Mouse (Mus musculus) kidney, embryonic 15.5 days (tissue): ENCODE data around the gene Cradd. TPM values are rescaled to one million over a fixed set of nuclear protein-coding genes. Genes with fewer than 3 reads are reported as not detected.
A peak's percentile ranks its signal among the peaks of the same experiment; 100 is the strongest.

ENCODE experiments used
- ATAC-seq: fragments of 200-750 bp; cut with Nextera tagmentation; replicated peaks from 2 replicates; pipeline ENCODE4 v1.8.0; 2017; ENCODE audit warnings: moderate TSS enrichment; ENCODE audit not compliant: low FRiP score
- H3K27ac ChIP-seq: fragments of 300-500 bp; sonication (generic); 2 replicates; pipeline ENCODE4 v1.5.1; 2015; ENCODE audit warnings: mild to moderate bottlenecking, inconsistent platforms
- H3K27me3 ChIP-seq: fragments of 300-500 bp; sonication (generic); 2 replicates; pipeline ENCODE4 v1.6.1; 2015; ENCODE audit warnings: inconsistent platforms
- H3K36me3 ChIP-seq: fragments of 300-500 bp; sonication (generic); 2 replicates; pipeline ENCODE4 v1.6.1; 2015; ENCODE audit warnings: inconsistent platforms
- H3K4me1 ChIP-seq: fragments of 300-500 bp; sonication (generic); 2 replicates; pipeline ENCODE4 v1.6.1; 2015; ENCODE audit warnings: inconsistent platforms
- H3K4me2 ChIP-seq: fragments of 300-500 bp; sonication (generic); 2 replicates; pipeline ENCODE4 v1.6.1; 2015; ENCODE audit warnings: moderate library complexity, mild to moderate bottlenecking, inconsistent platforms
- H3K4me3 ChIP-seq: fragments of 300-500 bp; sonication (generic); replicated peaks from 2 replicates; pipeline ENCODE4 v1.5.1; 2015; ENCODE audit warnings: mild to moderate bottlenecking, inconsistent platforms
- H3K9ac ChIP-seq: fragments of 300-500 bp; sonication (generic); 2 replicates; pipeline ENCODE4 v1.6.1; 2015; ENCODE audit warnings: mild to moderate bottlenecking, inconsistent platforms
- H3K9me3 ChIP-seq: fragments of 300-500 bp; sonication (generic); replicated peaks from 2 replicates; pipeline ENCODE4 v1.6.1; 2016; ENCODE audit warnings: inconsistent platforms
- WGBS: fragments of 180-500 bp; shearing (Covaris S2); methylation state at CpG from one replicate; pipeline ENCODE4 v1.1.7; 2015; ENCODE audit warnings: mixed read lengths; 5-methylcytosine and 5-hydroxymethylcytosine counted together
- polyA plus RNA-seq: library from polyadenylated mRNA; unstranded; fragments of >200 nt; fragmentation: Nextera tagmentation; extraction: Ambion mirVana; gene quantifications from 2 replicates; pipeline ENCODE4 v1.2.1, GENCODE M21; 2015

Gene Cradd
- polyA plus RNA-seq, 1 experiment from 2014 or later = 9.3 TPM

DNA sequence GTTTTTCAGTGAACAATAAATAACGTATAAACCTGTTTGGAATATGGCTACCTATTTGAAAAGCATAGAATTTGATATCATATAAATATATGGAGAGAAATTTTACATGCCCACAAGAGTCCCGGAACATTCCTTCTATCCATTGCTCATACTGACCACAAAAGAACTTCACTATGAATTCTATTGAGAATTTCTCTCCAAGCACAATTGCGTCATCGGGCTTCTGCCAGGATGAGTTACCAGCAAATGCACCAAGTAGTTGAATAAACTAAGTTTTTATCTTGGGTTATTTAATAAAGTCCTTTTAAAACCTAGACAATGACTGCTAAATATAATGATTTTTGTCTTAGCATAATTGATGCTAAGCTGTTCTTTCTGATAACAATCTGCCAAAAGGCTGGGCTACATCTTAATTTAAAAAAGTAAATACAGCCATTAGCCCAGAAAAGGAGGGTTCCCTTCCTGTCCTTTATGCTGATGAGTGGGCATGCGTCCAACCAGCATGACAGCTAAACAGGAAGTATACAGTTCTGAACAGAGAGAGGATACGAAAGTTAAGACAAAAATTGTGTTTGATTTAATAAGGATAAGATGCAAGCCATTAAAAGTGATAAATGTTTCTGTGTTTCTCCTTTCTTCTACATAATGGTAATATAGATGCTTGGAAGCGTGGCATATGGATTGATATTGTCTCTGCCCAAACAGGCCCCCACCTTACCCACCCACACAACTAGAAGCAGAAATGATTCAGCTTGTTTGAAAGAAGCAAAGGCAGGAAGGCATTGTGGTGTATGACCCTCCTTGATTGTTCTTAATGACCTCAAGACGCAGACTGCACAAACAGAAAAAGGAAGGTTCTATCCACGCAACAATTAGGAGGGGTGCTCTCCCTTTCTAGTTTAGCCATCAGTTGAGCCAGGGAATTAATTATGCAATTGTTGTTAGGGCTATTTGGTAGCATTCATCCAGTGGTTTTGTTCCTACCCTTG lies 6.7 kb upstream of the Cradd start:
- 0 out of 2 replicates have a peak, but pooled peaks cover 3% of the 10 kb centered on the region for H3K4me1 ChIP-seq
- H3K36me3 ChIP-seq = no peaks in the 10 kb centered on the region
- no peak overlapping the region for H3K27ac ChIP-seq
- no peak overlapping the region for H3K9ac ChIP-seq
- 0 out of 2 replicates have a peak, but pooled peaks cover 7% of the 10 kb centered on the region for H3K27me3 ChIP-seq
- no peak overlapping the region for H3K4me3 ChIP-seq
- no peak for ATAC-seq
- H3K4me2 ChIP-seq = no peak overlapping the region
- WGBS = 77% methylated on average over 9 of the region's 9 CpGs
- H3K9me3 ChIP-seq = no peaks in the 10 kb centered on the region

DNA sequence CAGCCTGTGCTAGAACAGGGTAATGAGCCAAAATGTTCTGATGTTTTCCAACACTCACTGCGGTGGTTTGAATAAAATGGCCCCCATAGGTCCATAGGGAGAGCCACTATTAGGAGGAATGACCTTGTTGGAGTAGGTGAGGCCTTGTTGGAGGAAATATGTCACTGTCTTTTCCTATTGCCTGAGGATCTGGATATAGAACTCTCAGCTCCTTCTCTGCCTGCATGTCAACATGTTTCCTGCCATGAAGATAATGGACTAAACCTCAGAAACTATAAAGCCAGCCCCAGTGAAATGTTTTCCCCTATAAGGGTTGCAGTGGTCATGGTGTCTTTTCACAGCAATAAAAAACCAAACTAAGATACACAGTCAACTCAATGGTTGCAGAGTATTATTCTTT lies 6.0 kb upstream of the Cradd start:
- Histone ChIP-seq H3K4me1 (0 out of 2 replicates have a peak, but pooled peaks cover 3% of the 10 kb centered on the region), H3K27me3 (0 out of 2 replicates have a peak, but pooled peaks cover 7% of the 10 kb centered on the region), H3K27ac (no peak overlapping the region), H3K4me2 (no peak overlapping the region), H3K9ac (no peak overlapping the region), H3K36me3 (no peaks in the 10 kb centered on the region), H3K9me3 (no peaks in the 10 kb centered on the region), H3K4me3 (no peak overlapping the region)
- ATAC-seq = no peak
- 83% methylated on average over 1 of the region's 1 CpGs for WGBS

DNA sequence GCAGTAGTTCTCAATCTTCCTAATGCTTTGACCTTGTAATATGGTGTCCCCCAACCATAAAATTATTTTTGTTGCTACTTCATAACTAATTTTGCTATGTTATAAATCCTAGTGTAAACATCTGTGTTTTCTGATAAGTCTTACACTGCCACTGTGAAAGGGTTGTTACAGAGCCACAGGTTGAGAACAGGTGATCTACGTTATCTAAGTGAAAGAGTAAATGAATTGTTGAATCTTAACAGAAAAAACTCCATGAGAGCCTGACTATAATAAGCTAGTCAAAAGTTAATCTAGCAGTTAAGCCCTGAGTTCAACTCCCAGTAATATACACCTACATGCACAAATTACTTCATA lies 322 bp upstream of the Cradd start:
- Histone ChIP-seq H3K4me1 (peaks cover 13% of the 10 kb centered on the region), H3K27ac (no peak overlapping the region), H3K4me3 (0 out of 2 replicates have a peak overlapping the region, but pooled peaks have one; percentile 72), H3K4me2 (no peak overlapping the region), H3K36me3 (no peaks in the 10 kb centered on the region), H3K9ac (no peak overlapping the region), H3K27me3 (peaks cover 10% of the 10 kb centered on the region), H3K9me3 (no peaks in the 10 kb centered on the region)
- WGBS = 47% methylated on average over 1 of the region's 1 CpGs
- ATAC-seq = peak; percentile 55

DNA sequence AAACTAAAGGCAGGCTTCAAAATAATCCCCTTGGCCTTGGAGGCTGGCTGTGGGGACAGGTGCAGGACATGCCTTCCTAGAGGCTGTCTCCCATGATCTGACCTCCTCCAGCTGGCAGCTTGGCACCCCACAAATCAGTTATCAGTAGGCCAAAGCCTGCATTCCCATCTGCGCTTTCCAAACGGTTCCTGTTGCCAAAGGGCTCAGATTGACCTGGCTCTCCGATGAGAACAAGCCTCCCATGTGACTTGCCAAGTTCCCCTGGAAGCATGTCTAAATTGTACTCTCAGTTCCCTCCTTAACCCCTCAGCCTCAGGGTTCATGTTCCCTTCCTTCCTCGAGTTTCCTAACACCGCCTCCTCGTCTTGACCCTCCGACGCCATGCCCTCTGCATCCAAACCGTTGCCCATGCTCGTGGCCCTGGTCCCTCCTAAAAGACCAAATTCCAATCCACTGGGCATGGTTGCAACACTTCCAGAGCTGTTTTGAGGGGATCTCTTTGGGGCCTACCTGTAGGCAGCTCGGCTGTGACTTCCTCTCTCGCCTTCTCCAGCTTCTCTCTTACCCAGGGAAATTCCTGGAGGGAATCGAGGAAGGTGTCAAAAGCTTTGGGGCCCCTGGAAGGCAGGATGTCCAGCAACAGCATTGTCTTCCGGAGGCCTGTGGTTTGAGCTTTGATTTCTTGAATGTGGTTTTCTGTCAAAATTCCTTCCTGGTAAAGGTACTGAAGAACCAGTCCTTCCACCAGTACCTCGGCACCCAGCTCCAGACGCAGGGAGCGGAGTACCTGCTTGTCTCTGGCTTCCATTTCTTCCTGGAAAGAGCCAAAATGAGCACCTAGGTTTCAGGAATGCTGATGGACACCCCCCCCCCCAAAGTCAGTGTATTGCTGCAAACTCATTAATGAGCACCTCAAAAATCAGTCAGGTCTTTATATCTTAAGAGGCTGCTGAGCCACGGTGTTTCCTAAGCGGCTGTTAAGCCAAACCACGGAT lies 1.6 kb downstream of the Cradd start:
- 54% methylated on average over 20 of the region's 20 CpGs for WGBS
- Histone ChIP-seq H3K9ac (no peak overlapping the region), H3K4me2 (peak overlapping the region; percentile 82), H3K27me3 (peaks cover 25% of the 10 kb centered on the region), H3K27ac (0 out of 2 replicates have a peak overlapping the region, but pooled peaks have one; percentile 96), H3K4me3 (peak overlapping the region; percentile 72), H3K9me3 (no peaks in the 10 kb centered on the region), H3K36me3 (no peaks in the 10 kb centered on the region), H3K4me1 (peaks cover 13% of the 10 kb centered on the region)
- ATAC-seq = no peak

DNA sequence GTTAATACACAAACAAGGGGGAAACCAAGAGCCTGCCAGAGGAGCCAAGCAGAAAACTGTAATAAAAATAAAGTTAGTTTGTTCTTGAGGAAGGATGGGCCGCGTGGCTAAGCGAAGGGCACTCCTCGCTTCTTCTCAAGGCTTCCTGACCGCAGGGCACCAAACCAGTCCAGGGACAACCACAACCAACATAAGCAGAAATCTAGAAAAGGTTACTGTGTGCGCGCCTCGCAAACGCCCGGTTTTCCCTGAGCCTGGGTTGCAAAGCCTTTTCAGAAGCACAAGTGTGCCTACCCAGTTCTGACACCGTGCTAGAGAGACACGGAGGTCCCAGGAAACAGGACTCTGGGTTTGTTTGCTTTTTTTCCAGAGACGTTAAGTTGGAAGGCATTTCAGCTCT lies 4.9 kb downstream of the Cradd start:
- no peak for ATAC-seq
- Histone ChIP-seq H3K4me2 (no peak overlapping the region), H3K27ac (no peak overlapping the region), H3K9me3 (no peaks in the 10 kb centered on the region), H3K4me1 (peaks cover 27% of the 10 kb centered on the region), H3K27me3 (peaks cover 45% of the 10 kb centered on the region), H3K4me3 (no peak overlapping the region), H3K9ac (no peak overlapping the region), H3K36me3 (no peaks in the 10 kb centered on the region)
- WGBS = 90% methylated on average over 13 of the region's 13 CpGs

DNA sequence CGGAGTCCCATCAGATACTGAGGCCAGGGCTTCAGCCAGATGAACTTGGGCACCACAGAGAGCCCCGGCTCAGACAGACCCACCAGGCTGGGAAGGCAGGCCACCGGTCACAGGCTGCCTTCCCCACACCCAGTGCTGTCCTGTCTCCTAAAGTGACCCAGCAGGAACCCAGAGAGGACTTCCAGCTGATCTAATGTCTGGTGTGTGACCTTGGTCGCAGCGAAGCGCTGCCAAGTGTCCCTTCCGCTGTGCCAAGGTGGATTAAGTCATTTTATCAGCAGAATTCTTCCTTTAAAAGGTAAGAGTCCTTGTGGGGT lies 5.6 kb downstream of the Cradd start:
- 88% methylated on average over 7 of the region's 7 CpGs for WGBS
- Histone ChIP-seq H3K36me3 (no peaks in the 10 kb centered on the region), H3K27me3 (peaks cover 52% of the 10 kb centered on the region), H3K4me3 (no peak overlapping the region), H3K9me3 (no peaks in the 10 kb centered on the region), H3K9ac (no peak overlapping the region), H3K4me2 (no peak overlapping the region), H3K4me1 (peaks cover 27% of the 10 kb centered on the region), H3K27ac (no peak overlapping the region)
- ATAC-seq = no peak

DNA sequence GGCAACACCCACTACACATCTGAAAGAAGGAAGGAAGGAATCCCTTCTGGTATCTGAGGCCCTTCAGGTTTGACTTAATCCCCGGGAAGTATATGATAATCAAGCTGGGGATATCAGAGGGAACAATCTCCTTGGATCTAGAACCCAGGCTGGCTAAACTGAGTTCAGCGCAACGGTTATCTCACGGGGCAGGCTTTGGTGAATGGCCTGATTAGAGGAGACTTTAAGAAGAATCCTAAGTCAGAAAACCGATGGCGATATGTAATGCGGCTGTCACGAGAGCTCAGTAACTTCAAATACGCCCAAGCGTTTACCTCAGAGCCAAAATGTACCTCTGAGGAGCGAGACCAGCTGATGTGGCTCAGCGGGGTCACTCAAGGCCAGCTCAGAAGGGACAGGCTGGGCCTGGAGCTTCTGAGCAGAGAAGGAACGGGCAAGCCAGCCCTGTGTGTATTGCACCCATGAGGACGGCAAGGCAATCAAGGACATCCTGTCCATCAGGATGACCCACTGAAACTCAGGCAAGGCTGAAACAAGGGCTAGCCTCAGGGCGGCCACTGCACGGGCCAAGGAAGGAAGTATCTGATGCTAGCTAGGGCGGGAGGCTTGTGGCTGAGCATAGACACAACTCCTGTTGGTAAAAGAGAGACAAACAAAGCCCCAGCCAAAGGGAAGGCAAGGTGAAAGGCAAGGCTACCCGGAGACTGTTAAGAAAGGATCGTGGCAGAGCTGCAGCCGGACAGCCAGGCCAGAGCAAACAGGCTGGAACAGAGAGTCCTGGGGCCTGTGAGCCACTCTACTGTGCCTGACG lies 6.1 kb downstream of the Cradd start:
- H3K4me3 ChIP-seq = no peak overlapping the region
- WGBS = 91% methylated on average over 21 of the region's 21 CpGs
- H3K4me1 ChIP-seq = peaks cover 24% of the 10 kb centered on the region

DNA sequence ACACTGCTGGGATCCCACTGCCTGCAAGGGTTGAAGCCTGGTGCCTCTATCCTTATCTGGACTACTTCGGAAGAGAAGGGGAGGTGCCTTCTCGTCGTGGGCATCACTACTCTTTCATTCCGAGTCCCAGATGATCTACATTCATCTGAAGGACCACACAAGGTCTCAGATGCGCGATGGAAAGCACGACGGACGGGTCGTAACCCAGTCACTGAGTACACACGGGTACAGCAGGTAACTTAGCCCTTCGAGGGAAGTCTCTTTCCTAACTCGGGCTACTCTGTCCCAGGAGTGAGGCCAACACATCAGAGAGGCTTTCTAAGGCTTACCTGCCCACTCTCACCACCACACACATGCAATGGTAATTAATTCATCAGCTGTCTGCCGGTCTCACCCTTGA lies 6.8 kb downstream of the Cradd start:
- peaks cover 62% of the 10 kb centered on the region for H3K27me3 ChIP-seq
- H3K27ac ChIP-seq = no peak overlapping the region
- no peak overlapping the region for H3K4me2 ChIP-seq
- H3K9me3 ChIP-seq = no peaks in the 10 kb centered on the region
- WGBS = 75% methylated on average over 14 of the region's 14 CpGs
- no peak for ATAC-seq
- no peak overlapping the region for H3K4me3 ChIP-seq
- H3K9ac ChIP-seq = no peak overlapping the region
- H3K36me3 ChIP-seq = no peaks in the 10 kb centered on the region
- H3K4me1 ChIP-seq = peaks cover 17% of the 10 kb centered on the region

More for the DNA sequence above, 6.1 kb downstream of the Cradd start:
- no peak for ATAC-seq
- peaks cover 57% of the 10 kb centered on the region for H3K27me3 ChIP-seq
- no peaks in the 10 kb centered on the region for H3K36me3 ChIP-seq
- no peak overlapping the region for H3K9ac ChIP-seq
- no peaks in the 10 kb centered on the region for H3K9me3 ChIP-seq
- H3K4me2 ChIP-seq = no peak overlapping the region
- no peak overlapping the region for H3K27ac ChIP-seq

DNA sequence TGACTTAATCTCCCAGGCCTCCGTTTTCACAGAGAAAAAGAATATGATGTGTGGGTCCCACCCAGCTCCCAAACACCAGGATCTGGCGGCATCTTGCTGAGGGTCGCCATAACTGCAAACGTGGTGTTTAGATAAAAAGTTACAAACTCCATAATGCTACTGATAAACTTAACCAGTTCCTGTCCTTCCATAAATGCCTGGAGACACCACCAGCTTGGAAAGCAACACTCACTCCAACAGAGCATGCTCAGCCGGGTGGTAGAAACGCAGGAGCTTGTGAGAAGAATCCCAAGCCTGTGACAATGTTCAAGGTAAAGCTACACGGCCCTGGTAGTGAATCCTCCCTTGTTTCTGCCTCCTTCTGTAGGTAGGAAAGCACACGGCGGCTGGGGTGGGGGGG lies 7.3 kb downstream of the Cradd start:
- Histone ChIP-seq H3K4me1 (peaks cover 14% of the 10 kb centered on the region), H3K4me2 (no peak overlapping the region), H3K9me3 (no peaks in the 10 kb centered on the region), H3K36me3 (no peaks in the 10 kb centered on the region), H3K9ac (no peak overlapping the region), H3K27ac (no peak overlapping the region), H3K4me3 (no peak overlapping the region), H3K27me3 (peaks cover 66% of the 10 kb centered on the region)
- WGBS = 67% methylated on average over 9 of the region's 9 CpGs
- ATAC-seq = no peak

DNA sequence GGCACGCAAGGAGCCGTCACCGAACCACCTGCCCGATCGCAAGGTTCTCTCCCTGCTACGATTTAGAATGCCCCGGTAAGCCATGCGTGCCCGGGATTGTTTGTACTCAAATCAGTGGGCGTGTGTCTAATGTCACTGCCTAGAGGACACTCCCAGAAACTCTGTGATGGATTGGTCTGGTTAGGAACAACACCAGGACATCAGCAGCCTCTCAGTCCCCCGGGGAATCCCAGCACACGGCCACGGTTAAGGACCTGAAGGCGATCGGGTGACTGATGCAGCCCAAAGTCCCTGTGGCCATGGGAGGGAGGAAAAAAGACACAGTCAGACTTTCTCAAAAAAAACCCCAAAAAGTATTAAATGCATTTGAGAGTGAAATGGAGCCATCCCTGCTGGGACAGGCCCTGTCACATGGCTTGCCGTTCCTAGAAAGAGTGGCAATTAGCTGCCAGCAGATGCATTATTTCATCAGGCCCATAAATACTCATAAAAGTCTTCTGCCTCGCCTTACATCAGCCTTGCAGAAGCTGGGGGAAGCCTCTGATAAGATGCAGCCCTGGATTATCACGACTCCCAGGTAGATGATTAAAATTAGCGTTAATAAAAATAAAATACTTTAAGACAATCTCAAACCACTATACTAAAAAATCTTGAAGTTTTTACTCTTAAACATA lies 8.0 kb downstream of the Cradd start:
- H3K4me2 ChIP-seq = peak overlapping the region; percentile 46
- peak; percentile 81 for ATAC-seq
- H3K36me3 ChIP-seq = no peaks in the 10 kb centered on the region
- WGBS = 23% methylated on average over 19 of the region's 19 CpGs
- no peak overlapping the region for H3K27ac ChIP-seq
- peaks cover 73% of the 10 kb centered on the region for H3K27me3 ChIP-seq
- H3K4me1 ChIP-seq = peaks cover 14% of the 10 kb centered on the region
- no peak overlapping the region for H3K4me3 ChIP-seq
- no peaks in the 10 kb centered on the region for H3K9me3 ChIP-seq
- H3K9ac ChIP-seq = no peak overlapping the region

DNA sequence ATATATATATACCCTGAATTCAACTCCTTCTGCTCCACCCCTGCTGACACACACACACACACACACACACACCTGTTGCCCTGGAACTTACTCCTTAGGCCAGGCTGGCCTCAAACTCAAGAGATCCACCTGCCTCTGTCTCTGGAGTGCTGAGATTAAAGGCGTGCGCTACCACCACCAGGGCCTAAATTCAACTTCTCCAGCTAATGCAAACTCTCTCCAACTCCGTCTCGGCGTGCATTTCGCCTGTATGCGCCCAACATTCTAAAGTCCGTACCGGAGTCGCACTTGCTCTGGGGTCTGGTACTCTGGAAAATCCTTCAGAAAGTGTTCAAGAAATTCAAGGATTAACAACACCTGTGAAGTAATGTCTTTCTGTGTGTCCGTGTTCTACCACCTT lies 8.6 kb downstream of the Cradd start:
- no peaks in the 10 kb centered on the region for H3K9me3 ChIP-seq
- peaks cover 73% of the 10 kb centered on the region for H3K27me3 ChIP-seq
- H3K9ac ChIP-seq = no peak overlapping the region
- H3K4me2 ChIP-seq = peak overlapping the region; percentile 46
- peaks cover 14% of the 10 kb centered on the region for H3K4me1 ChIP-seq
- WGBS = 86% methylated on average over 11 of the region's 11 CpGs
- no peak overlapping the region for H3K27ac ChIP-seq
- no peak overlapping the region for H3K4me3 ChIP-seq
- no peak for ATAC-seq
- no peaks in the 10 kb centered on the region for H3K36me3 ChIP-seq
